Mouse (Mus musculus): ENCODE measurements around the gene Alk. TPM values are rescaled to one million over a fixed set of nuclear protein-coding genes. Genes with fewer than 3 reads are reported as not detected.

Gene Alk
- total and polyA plus RNA-seq, 3 experiments, result not detected

GRCm38 (mm10) chr17:71948687-71949086, 655.7 kb downstream of the Alk start:
- Histone ChIP-seq H3K4me3 (ENCODE audit: control insufficient read depth in 1 of 2, insufficient read depth in 1 of 2, low read depth in 2 of 2, low read length in 2 of 2) (no peak overlapping the region), H3K9ac (ENCODE audit: control insufficient read depth, low read depth, low read length, poor library complexity, severe bottlenecking) (no peak overlapping the region), H3K79me2 (ENCODE audit: control insufficient read depth, insufficient read depth, low read length, poor library complexity) (no peaks in the 10 kb centered on the region), H3K27me3 (ENCODE audit: control insufficient read depth in 1 of 2, insufficient read depth in 2 of 2, low read length in 2 of 2) (no peaks in the 10 kb centered on the region), H3K4me1 (ENCODE audit: control insufficient read depth in 1 of 2, insufficient read depth in 2 of 2, low read length in 2 of 2) (no peaks in the 10 kb centered on the region), H3K27ac (ENCODE audit: control insufficient read depth, low read depth, low read length) (no peak overlapping the region), H3K9me3 (replicated peaks; ENCODE audit: insufficient read depth, low read length) (no peaks in the 10 kb centered on the region), H3K36me3 (ENCODE audit: control insufficient read depth in 1 of 2, insufficient read depth in 2 of 2, low read length in 2 of 2) (no peaks in the 10 kb centered on the region)
- TF ChIP-seq ZNF384 (IDR thresholded peaks at IDR 0.05; ENCODE audit: low read depth, low read length), result no peak
- TF ChIP-seq POLR2AphosphoS5 (IDR thresholded peaks at IDR 0.05; ENCODE audit: borderline replicate concordance, low read depth, low read length), result no peak
- no peak for TF ChIP-seq MAX (IDR thresholded peaks at IDR 0.05; ENCODE audit: low read length)
- TF ChIP-seq MXI1 (IDR thresholded peaks at IDR 0.05; ENCODE audit: low read depth, low read length), result no peak
- no peak for TF ChIP-seq NRF1 (IDR thresholded peaks at IDR 0.05; ENCODE audit: insufficient read depth, low read depth, low read length, poor library complexity, severe bottlenecking)
- no peak for TF ChIP-seq MAZ (IDR thresholded peaks at IDR 0.05; ENCODE audit: low read depth, low read length)
- TF ChIP-seq ZKSCAN1 (IDR thresholded peaks at IDR 0.05; ENCODE audit: low read depth, low read length), result no peak
- no peak for TF ChIP-seq GATA1 (IDR thresholded peaks at IDR 0.05; ENCODE audit: low read depth, low read length)
- TF ChIP-seq GABPA (IDR thresholded peaks at IDR 0.05; ENCODE audit: low read depth, low read length), result no peak
- no peak for DNase-seq (ENCODE audit: low read depth, low spot score)

DNA sequence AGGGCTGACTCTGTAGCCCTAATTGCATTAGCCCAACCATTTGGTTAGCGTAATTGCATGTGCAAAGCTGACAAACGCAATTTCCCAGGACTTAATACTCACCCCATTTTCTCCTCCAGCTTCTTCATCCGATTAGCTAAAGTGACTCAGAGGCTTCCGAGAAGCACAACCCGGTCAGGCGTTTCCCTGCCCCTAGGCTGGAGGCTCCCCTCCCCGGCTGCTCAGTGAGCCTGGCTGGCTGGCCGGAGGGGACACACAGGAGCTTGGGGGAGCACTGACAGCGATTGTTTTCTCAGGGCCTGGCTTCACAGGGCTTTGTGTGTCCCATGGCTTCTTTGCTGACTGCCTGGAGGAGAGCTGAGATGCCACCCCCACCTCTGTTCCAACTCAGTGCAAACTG, 657.0 kb downstream of the Alk start:
- H3K4me3 ChIP-seq (ENCODE audit: control insufficient read depth in 1 of 2, insufficient read depth in 1 of 2, low read depth in 2 of 2, low read length in 2 of 2), result no peak overlapping the region
- H3K9me3 ChIP-seq (replicated peaks; ENCODE audit: insufficient read depth, low read length), result no peaks in the 10 kb centered on the region
- no peaks in the 10 kb centered on the region for H3K79me2 ChIP-seq (ENCODE audit: control insufficient read depth, insufficient read depth, low read length, poor library complexity)
- DNase-seq (ENCODE audit: low read depth, low spot score), result no peak
- H3K27me3 ChIP-seq (ENCODE audit: control insufficient read depth in 1 of 2, insufficient read depth in 2 of 2, low read length in 2 of 2), result no peaks in the 10 kb centered on the region
- no peak for TF ChIP-seq ZMIZ1 (IDR thresholded peaks at IDR 0.05; ENCODE audit: low read depth, low read length)
- TF ChIP-seq USF1 (IDR thresholded peaks at IDR 0.05; ENCODE audit: low read depth, low read length), result no peak
- no peak for TF ChIP-seq UBTF (IDR thresholded peaks at IDR 0.05; ENCODE audit: borderline replicate concordance, insufficient read depth, low read depth, low read length)
- TF ChIP-seq ZNF384 (IDR thresholded peaks at IDR 0.05; ENCODE audit: low read depth, low read length), result no peak
- no peak for TF ChIP-seq CTCF (IDR thresholded peaks at IDR 0.05 in 2 of 3, conservative IDR thresholded peaks at IDR 0.05 in 1 of 3; ENCODE audit: control insufficient read depth in 1 of 3, insufficient read depth in 1 of 3, low read depth in 2 of 3, low read length in 3 of 3, poor library complexity in 1 of 3, severe bottlenecking in 1 of 3)
- no peak for TF ChIP-seq TBP (IDR thresholded peaks at IDR 0.05; ENCODE audit: low read depth, low read length)
- no peak for TF ChIP-seq MAZ (IDR thresholded peaks at IDR 0.05; ENCODE audit: low read depth, low read length)
- H3K27ac ChIP-seq (ENCODE audit: control insufficient read depth, low read depth, low read length), result no peak overlapping the region
- no peak overlapping the region for H3K9ac ChIP-seq (ENCODE audit: control insufficient read depth, low read depth, low read length, poor library complexity, severe bottlenecking)
- no peaks in the 10 kb centered on the region for H3K4me1 ChIP-seq (ENCODE audit: control insufficient read depth in 1 of 2, insufficient read depth in 2 of 2, low read length in 2 of 2)
- H3K36me3 ChIP-seq (ENCODE audit: control insufficient read depth in 1 of 2, insufficient read depth in 2 of 2, low read length in 2 of 2), result no peaks in the 10 kb centered on the region

GRCm38 (mm10) chr17:71944020-71944419, 660.4 kb downstream of the Alk start:
- no peak for DNase-seq (ENCODE audit: low read depth, low spot score)
- no peaks in the 10 kb centered on the region for H3K79me2 ChIP-seq (ENCODE audit: control insufficient read depth, insufficient read depth, low read length, poor library complexity)
- no peaks in the 10 kb centered on the region for H3K9me3 ChIP-seq (replicated peaks; ENCODE audit: insufficient read depth, low read length)
- no peaks in the 10 kb centered on the region for H3K36me3 ChIP-seq (ENCODE audit: control insufficient read depth in 1 of 2, insufficient read depth in 2 of 2, low read length in 2 of 2)
- no peaks in the 10 kb centered on the region for H3K27me3 ChIP-seq (ENCODE audit: control insufficient read depth in 1 of 2, insufficient read depth in 2 of 2, low read length in 2 of 2)
- H3K9ac ChIP-seq (ENCODE audit: control insufficient read depth, low read depth, low read length, poor library complexity, severe bottlenecking), result no peak overlapping the region
- H3K27ac ChIP-seq (ENCODE audit: control insufficient read depth, low read depth, low read length), result no peak overlapping the region
- TF ChIP-seq ZNF384 (IDR thresholded peaks at IDR 0.05; ENCODE audit: low read depth, low read length) (no peak), BHLHE40 (IDR thresholded peaks at IDR 0.05; ENCODE audit: borderline replicate concordance, low read depth, low read length) (no peak), NELFE (IDR thresholded peaks at IDR 0.05; ENCODE audit: low read depth, low read length) (no peak), MEF2A (IDR thresholded peaks at IDR 0.05; ENCODE audit: extremely low read depth, insufficient replicate concordance, low read depth, low read length, poor library complexity, severe bottlenecking) (no peak)
- H3K4me3 ChIP-seq (ENCODE audit: control insufficient read depth in 1 of 2, insufficient read depth in 1 of 2, low read depth in 2 of 2, low read length in 2 of 2), result no peak overlapping the region
- no peaks in the 10 kb centered on the region for H3K4me1 ChIP-seq (ENCODE audit: control insufficient read depth in 1 of 2, insufficient read depth in 2 of 2, low read length in 2 of 2)

Measured in MEL (cell line).